Mouse (Mus musculus) induced T-regulatory cell, adult 2 months (primary cell): ENCODE measurements around the gene Ltc4s.

Experiments
- DNase-seq: peaks from one replicate; pipeline ENCODE4 v3.0.0-alpha.2; 2012; ENCODE audit warnings: low read depth

Ltc4s gene

GRCm38 (mm10) chr11:50198219-50198846 is 40.1 kb downstream of the Ltc4s start:
- no peak for DNase-seq

- no peak for DNase-seq
Measured at GRCm38 (mm10) chr11:50197500-50197899, 40.9 kb downstream of the Ltc4s start.

- DNase-seq, result no peak
Measured at GRCm38 (mm10) chr11:50194793-50195192, 43.6 kb downstream of the Ltc4s start.

GRCm38 (mm10) chr11:50194070-50194469 is 44.3 kb downstream of the Ltc4s start:
- DNase-seq, result no peak

GRCm38 (mm10) chr11:50192278-50192677 is 46.1 kb downstream of the Ltc4s start:
- DNase-seq, result no peak

- DNase-seq, result no peak
Measured at GRCm38 (mm10) chr11:50190362-50190761, 48.1 kb downstream of the Ltc4s start.

GRCm38 (mm10) chr11:50188682-50189081 is 49.7 kb downstream of the Ltc4s start:
- DNase-seq, result no peak
